8 mouse cellular contexts compared by ENCODE assay signal in genomic region chr11:69067601-69068000, GRCm38 (mm10). TPM values are rescaled to one million over a fixed set of nuclear protein-coding genes. Genes with fewer than 3 reads are reported as not detected.
DNase-seq lines count a peak whose midpoint lies in the region; ATAC-seq and TF ChIP-seq lines count a peak whose summit lies in the region.

No protein-coding gene starts in this region.

- H3K27me3 ChIP-seq in heart, embryonic 15.5 days, result no peaks in the 10 kb centered on the region

- no peak for DNase-seq in layer of hippocampus, adult 2 months (ENCODE audit: low spot score in 2 of 2)
- no peak for DNase-seq in layer of hippocampus, postnatal 10 days (ENCODE audit: low spot score in 2 of 2)
- DNase-seq in adrenal gland, postnatal 10 days, result peak; percentile 65
- peak; percentile 18 to 57 for DNase-seq in lung, postnatal 4 days
- DNase-seq in retina, embryonic 14.5 days (ENCODE audit: low spot score), result no peak
- no peak for DNase-seq in left cerebral cortex, postnatal 36 days (ENCODE audit: low spot score in 2 of 2)
- no peak for DNase-seq in left cerebral cortex, adult 8-10 months (ENCODE audit: low spot score in 2 of 2)

- intact Hi-C loops in left cerebral cortex, postnatal 36 days (cut with DNase I), result loop anchor here (10.0 kb wide), 1 partner anchor 177 kb away; no protein-coding TSS in a partner anchor

- H3K9ac ChIP-seq in heart, embryonic 15.5 days, result peak overlapping the region; percentile 14; the same call in 1 of the 2 replicates

- H3K36me3 ChIP-seq in heart, embryonic 15.5 days, result no peaks in the 10 kb centered on the region

- peak overlapping the region; percentile 84 for H3K27ac ChIP-seq in layer of hippocampus, adult 2 months
- peak overlapping the region; percentile 89 for H3K27ac ChIP-seq in heart, embryonic 15.5 days

- no peak overlapping the region for H3K4me3 ChIP-seq in layer of hippocampus, adult 2 months
- H3K4me3 ChIP-seq in heart, embryonic 15.5 days, result no peak overlapping the region; the same call in 1 of the 2 replicates

- peaks cover 47% of the 10 kb centered on the region for H3K4me1 ChIP-seq in heart, embryonic 15.5 days (replicated peaks)

- ATAC-seq in heart, embryonic 15.5 days (replicated peaks; ENCODE audit: insufficient number of reproducible peaks, insufficient read depth, low FRiP score, low read depth), result no peak

- 16% methylated on average over 6 of the region's 6 CpGs for WGBS in heart, embryonic 15.5 days

- peak overlapping the region; percentile 39 for H3K4me2 ChIP-seq in heart, embryonic 15.5 days

- TF ChIP-seq CTCF in layer of hippocampus, adult 2 months (conservative IDR thresholded peaks at IDR 0.05), result no peak

- no peaks in the 10 kb centered on the region for H3K9me3 ChIP-seq in heart, embryonic 15.5 days (replicated peaks)

RNA-seq across cellular contexts. Expression of gene Tmem107, which starts 3.0 kb away (rescaled TPM):
- total RNA-seq in layer of hippocampus, adult 2 months (2021), result 10 to 100 TPM; 20.3 to 21.6 TPM
- total RNA-seq in layer of hippocampus, postnatal 10 days (2021), result 10 to 100 TPM; 10.4 to 14.0 TPM
- 10 to 100 TPM; 13.2 to 13.8 TPM for total RNA-seq in adrenal gland, postnatal 10 days (2021)
- polyA plus RNA-seq in heart, embryonic 15.5 days (2015; fragmentation: Nextera tagmentation; extraction: Ambion mirVana), result 37.0 and 40.9 TPM in 2 replicates
- 10 to 100 TPM; 19.5 to 20.5 TPM for total RNA-seq in left cerebral cortex, postnatal 36 days (2021)
- total RNA-seq in left cerebral cortex, adult 8-10 months (2022), result 10 to 100 TPM; 15.2 to 19.4 (median 17.1) TPM

RNA-seq across cellular contexts. Expression of gene Borcs6, which starts 8.1 kb away (rescaled TPM):
- 10 to 100 TPM; 26.6 to 30.8 TPM for total RNA-seq in layer of hippocampus, adult 2 months (2021)
- total RNA-seq in layer of hippocampus, postnatal 10 days (2021), result 10 to 100 TPM; 24.2 to 24.9 TPM
- total RNA-seq in adrenal gland, postnatal 10 days (2021), result 10 to 100 TPM; 19.1 to 22.1 TPM
- polyA plus RNA-seq in heart, embryonic 15.5 days (2015; fragmentation: Nextera tagmentation; extraction: Ambion mirVana), result 10.5 and 11.7 TPM in 2 replicates
- 10 to 100 TPM; 30.7 to 38.4 TPM for total RNA-seq in left cerebral cortex, postnatal 36 days (2021)
- 10 to 100 TPM; 32.3 to 37.9 (median 33.5) TPM for total RNA-seq in left cerebral cortex, adult 8-10 months (2022)

RNA-seq across cellular contexts. Expression of gene Vamp2, which starts 20.7 kb away (rescaled TPM):
- 1,000 to 10,000 TPM in 1 of 2 experiments, 100 to 1,000 TPM in 1; 988 to 1,016 TPM for total RNA-seq in layer of hippocampus, adult 2 months (2021)
- total RNA-seq in layer of hippocampus, postnatal 10 days (2021), result 1,000 to 10,000 TPM in 1 of 2 experiments, 100 to 1,000 TPM in 1; 909 to 1,029 TPM
- total RNA-seq in adrenal gland, postnatal 10 days (2021), result 100 to 1,000 TPM; 104 to 143 TPM
- 82.2 and 96.4 TPM in 2 replicates for polyA plus RNA-seq in heart, embryonic 15.5 days (2015; fragmentation: Nextera tagmentation; extraction: Ambion mirVana)
- 1,000 to 10,000 TPM; 1,090 to 1,186 TPM for total RNA-seq in left cerebral cortex, postnatal 36 days (2021)
- 1,000 to 10,000 TPM; 1,002 to 1,054 (median 1,038) TPM for total RNA-seq in left cerebral cortex, adult 8-10 months (2022)

RNA-seq across cellular contexts. Expression of gene Aurkb, which starts 22.2 kb away (rescaled TPM):
- total RNA-seq in layer of hippocampus, adult 2 months (2021), result under 1 TPM; 0.54 to 0.79 TPM
- total RNA-seq in layer of hippocampus, postnatal 10 days (2021), result 1 to 10 TPM; 5.3 to 6.0 TPM
- 10 to 100 TPM; 16.2 to 22.5 TPM for total RNA-seq in adrenal gland, postnatal 10 days (2021)
- 64.3 and 92.4 TPM in 2 replicates for polyA plus RNA-seq in heart, embryonic 15.5 days (2015; fragmentation: Nextera tagmentation; extraction: Ambion mirVana)
- 1 to 10 TPM in 1 of 2 experiments, under 1 TPM in 1; 0.43 to 1.1 TPM for total RNA-seq in left cerebral cortex, postnatal 36 days (2021)
- under 1 TPM; 0.53 to 0.80 (median 0.62) TPM for total RNA-seq in left cerebral cortex, adult 8-10 months (2022)

RNA-seq across cellular contexts. Expression of gene Per1, which starts 27.4 kb away (rescaled TPM):
- 10 to 100 TPM; 83.4 to 95.2 TPM for total RNA-seq in layer of hippocampus, adult 2 months (2021)
- total RNA-seq in layer of hippocampus, postnatal 10 days (2021), result 10 to 100 TPM; 54.4 to 67.2 TPM
- 100 to 1,000 TPM in 1 of 2 experiments, 10 to 100 TPM in 1; 63.1 to 157 TPM for total RNA-seq in adrenal gland, postnatal 10 days (2021)
- polyA plus RNA-seq in heart, embryonic 15.5 days (2015; fragmentation: Nextera tagmentation; extraction: Ambion mirVana), result 16.1 and 25.2 TPM in 2 replicates
- 100 to 1,000 TPM; 106 to 122 TPM for total RNA-seq in left cerebral cortex, postnatal 36 days (2021)
- total RNA-seq in left cerebral cortex, adult 8-10 months (2022), result 100 to 1,000 TPM; 105 to 140 (median 114) TPM

Comparison
In these comparisons a context has a peak if more than half of its experiments do, and no peak if none do; other contexts are left out.
1. DNase-seq: peak in adrenal gland, postnatal 10 days (single experiment) and lung, postnatal 4 days (2 of 2); none in layer of hippocampus, adult 2 months (0 of 2), layer of hippocampus, postnatal 10 days (0 of 2), retina, embryonic 14.5 days (single experiment), left cerebral cortex, postnatal 36 days (0 of 2) and left cerebral cortex, adult 8-10 months (0 of 2).
2. RNA of gene Vamp2, which starts 20.7 kb away (total RNA-seq): 1,090 to 1,186 TPM in left cerebral cortex, postnatal 36 days, 1,002 to 1,054 TPM in left cerebral cortex, adult 8-10 months, 909 to 1,029 TPM in layer of hippocampus, postnatal 10 days and 988 to 1,016 TPM in layer of hippocampus, adult 2 months; 104 to 143 TPM in adrenal gland, postnatal 10 days; every median in the first group is over 4 times any median in the second.